Mouse (Mus musculus) heart, adult 2 months (tissue): ENCODE data around the gene Azin2. TPM values are rescaled to one million over a fixed set of nuclear protein-coding genes. Genes with fewer than 3 reads are reported as not detected.
A peak's percentile ranks its signal among the peaks of the same experiment; 100 is the strongest.

ENCODE experiments used
- DNase-seq, 2 experiments: peaks; one replicate each; pipeline ENCODE4 v3.0.0; 2021
- H3K27ac ChIP-seq: fragments of 200-600 bp; 2 replicates; pipeline ENCODE4 v1.8.1; 2022
- H3K27me3 ChIP-seq: fragments of 200-500 bp; 2 replicates; pipeline ENCODE4 v1.6.1; 2012; ENCODE audit warnings: mild to moderate bottlenecking, low read length, inconsistent platforms, mixed read lengths; ENCODE audit not compliant: control insufficient read depth, insufficient read depth
- H3K36me3 ChIP-seq: fragments of 200-500 bp; 2 replicates; pipeline ENCODE4 v1.6.1; 2012; ENCODE audit warnings: low read length, inconsistent platforms; ENCODE audit not compliant: control insufficient read depth, insufficient read depth
- H3K4me1 ChIP-seq: fragments of 200-500 bp; 2 replicates; pipeline ENCODE4 v1.6.1; 2011; ENCODE audit warnings: low read length; ENCODE audit not compliant: control insufficient read depth, insufficient read depth
- H3K4me3 ChIP-seq: fragments of 200-600 bp; 2 replicates; pipeline ENCODE4 v1.8.1; 2022
- H3K79me2 ChIP-seq: fragments of 200-500 bp; replicated peaks from 2 replicates; pipeline ENCODE4 v1.6.1; 2012; ENCODE audit warnings: mild to moderate bottlenecking, inconsistent platforms, low read length, moderate library complexity, mixed read lengths; ENCODE audit not compliant: control insufficient read depth, insufficient read depth
- H3K9ac ChIP-seq: fragments of 200-500 bp; 2 replicates; pipeline ENCODE4 v1.6.1; 2012; ENCODE audit warnings: low read depth, mild to moderate bottlenecking, control low read depth, inconsistent platforms, low read length, mixed read lengths
- CTCF ChIP-seq: fragments of 200-600 bp; IDR thresholded peaks from 2 replicates; pipeline ENCODE4 v1.8.1; 2022; ENCODE audit warnings: antibody characterized with exemption, mild to moderate bottlenecking, moderate library complexity
- EP300 ChIP-seq: fragments of 200-500 bp; IDR thresholded peaks from 2 replicates; pipeline ENCODE4 v1.6.1; 2011; ENCODE audit warnings: low read depth, low read length, control low read depth; ENCODE audit not compliant: insufficient read depth
- POLR2A ChIP-seq: fragments of 200-500 bp; IDR thresholded peaks from 2 replicates; pipeline ENCODE4 v1.6.1; 2011; ENCODE audit warnings: mild to moderate bottlenecking, low read depth, low read length, control low read depth; ENCODE audit not compliant: insufficient read depth
- WGBS: fragments of 180-500 bp; shearing (Covaris S2); methylation state at CpG from one replicate; pipeline ENCODE4 v1.1.7; 2018; 5-methylcytosine and 5-hydroxymethylcytosine counted together
- intact Hi-C: fragments of 180-260 bp; cut with DNase I; formaldehyde crosslinking; loops from one replicate; pipeline ENCODE4 v1.15.1; 2025
- polyA plus RNA-seq: library from polyadenylated mRNA; depleted of rRNA; stranded (reverse); fragments of >200 nt; gene quantifications from 2 replicates; pipeline ENCODE4 v1.2.3, GENCODE M21; 2012
- total RNA-seq, 2 experiments: library from RNA; stranded (reverse); gene quantifications; 2 replicates each; pipeline ENCODE4 v1.2.3; 2021

The Azin2 gene
- total and polyA plus RNA-seq, 3 experiments = 2.0 to 3.7 (median 3.0) TPM

DNA sequence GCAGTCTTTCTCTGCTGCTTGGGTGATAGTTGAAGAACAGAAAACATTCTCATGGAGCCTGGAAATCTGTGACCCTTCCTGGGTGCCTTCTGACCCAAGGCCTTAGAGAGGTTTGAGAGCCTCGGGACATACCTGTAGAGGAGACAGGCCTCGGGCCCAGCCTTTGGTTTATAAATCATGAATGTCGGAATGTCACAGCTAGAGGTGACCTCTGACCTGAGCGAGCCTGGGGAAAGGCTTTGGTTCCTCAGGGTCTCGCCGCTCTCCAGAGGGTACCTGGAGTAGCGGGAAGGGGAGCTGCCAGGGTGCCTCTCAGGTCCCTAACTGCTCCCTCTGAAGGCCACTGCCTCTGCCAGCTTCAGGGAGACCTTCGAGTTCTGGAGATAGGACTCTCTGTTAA lies 57.0 kb downstream of the Azin2 start:
- Histone ChIP-seq H3K27me3 (no peaks in the 10 kb centered on the region), H3K27ac (no peak overlapping the region), H3K9ac (no peak overlapping the region), H3K79me2 (no peaks in the 10 kb centered on the region), H3K4me1 (no peaks in the 10 kb centered on the region), H3K4me3 (no peak overlapping the region), H3K36me3 (no peaks in the 10 kb centered on the region)
- intact Hi-C loops = no loop called here
- DNase-seq = no peak
- TF ChIP-seq CTCF = no peak
- no peak for TF ChIP-seq POLR2A
- no peak for TF ChIP-seq EP300
- 89% methylated on average over 8 of the region's 8 CpGs for WGBS

DNA sequence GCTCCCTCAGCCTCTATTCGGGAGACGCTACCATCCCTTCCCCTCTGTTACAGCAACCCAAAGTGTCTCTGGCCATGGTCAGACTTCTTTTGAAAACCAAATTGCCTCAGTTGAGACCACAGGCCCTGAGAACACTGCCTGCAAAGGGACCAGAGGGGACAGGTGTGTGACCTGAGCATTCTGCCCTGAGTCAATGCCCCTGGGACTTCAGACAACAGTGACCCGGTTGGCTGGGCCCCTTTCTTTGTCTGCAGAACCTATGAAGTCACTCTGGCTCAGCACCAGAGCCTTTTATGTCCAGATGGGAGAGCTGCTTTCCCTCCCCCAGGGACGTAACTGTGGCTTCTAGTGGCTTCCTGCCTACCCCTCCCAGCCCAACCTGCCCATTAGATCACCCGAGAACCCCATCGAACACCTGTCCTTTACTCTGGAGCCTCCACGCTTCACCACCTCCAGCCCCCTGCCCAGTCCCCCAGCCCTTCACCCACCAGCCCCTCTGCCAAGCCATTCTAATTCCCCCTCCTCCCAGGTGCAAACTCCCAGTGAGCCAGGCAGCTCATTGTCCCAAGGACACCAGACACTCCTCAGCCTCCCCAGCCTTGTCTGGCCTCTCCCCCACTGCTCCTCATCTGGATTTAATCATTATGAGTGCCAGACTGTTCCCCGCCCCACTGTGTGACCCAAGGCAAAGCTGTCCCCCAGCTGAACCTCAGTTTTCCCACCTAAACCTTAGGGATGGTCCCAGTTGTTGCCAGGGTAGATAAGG lies 58.0 kb downstream of the Azin2 start:
- Histone ChIP-seq H3K9ac (no peak overlapping the region; the same call in 1 of the 2 replicates), H3K27me3 (no peaks in the 10 kb centered on the region), H3K4me3 (no peak overlapping the region), H3K4me1 (peaks cover 2% of the 10 kb centered on the region), H3K36me3 (no peaks in the 10 kb centered on the region), H3K27ac (no peak overlapping the region), H3K79me2 (no peaks in the 10 kb centered on the region)
- WGBS = 60% methylated on average over 8 of the region's 8 CpGs
- TF ChIP-seq EP300 = no peak
- no peak for TF ChIP-seq CTCF
- no peak for TF ChIP-seq POLR2A
- DNase-seq = no peak
- intact Hi-C loops = no loop called here

DNA sequence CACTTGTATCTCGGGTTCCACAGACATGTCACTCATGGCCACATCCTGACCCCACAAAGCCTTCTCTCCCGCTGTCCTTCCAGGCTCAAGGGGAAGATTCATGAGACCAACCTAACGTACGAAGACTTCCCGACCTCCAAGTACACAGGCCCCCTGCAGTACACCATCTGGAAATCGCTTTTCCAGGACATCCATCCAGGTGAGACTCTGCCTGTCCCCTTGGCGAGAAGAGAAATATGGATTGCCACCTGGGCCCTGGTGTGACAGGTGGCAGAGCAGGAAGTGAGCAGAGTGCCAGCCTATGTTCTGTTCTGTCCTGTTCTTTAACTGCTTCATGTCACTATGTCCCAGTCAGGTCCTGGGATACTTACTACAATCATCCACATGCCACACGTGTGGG lies 59.9 kb downstream of the Azin2 start:
- no peak overlapping the region for H3K27ac ChIP-seq
- H3K36me3 ChIP-seq = no peaks in the 10 kb centered on the region
- intact Hi-C loops = no loop called here
- DNase-seq = no peak
- no peak overlapping the region for H3K4me3 ChIP-seq
- H3K27me3 ChIP-seq = no peaks in the 10 kb centered on the region
- no peaks in the 10 kb centered on the region for H3K79me2 ChIP-seq
- 89% methylated on average over 8 of the region's 8 CpGs for WGBS
- H3K9ac ChIP-seq = no peak overlapping the region
- H3K4me1 ChIP-seq = peaks cover 7% of the 10 kb centered on the region
- TF ChIP-seq EP300 = no peak
- TF ChIP-seq CTCF = no peak
- no peak for TF ChIP-seq POLR2A

DNA sequence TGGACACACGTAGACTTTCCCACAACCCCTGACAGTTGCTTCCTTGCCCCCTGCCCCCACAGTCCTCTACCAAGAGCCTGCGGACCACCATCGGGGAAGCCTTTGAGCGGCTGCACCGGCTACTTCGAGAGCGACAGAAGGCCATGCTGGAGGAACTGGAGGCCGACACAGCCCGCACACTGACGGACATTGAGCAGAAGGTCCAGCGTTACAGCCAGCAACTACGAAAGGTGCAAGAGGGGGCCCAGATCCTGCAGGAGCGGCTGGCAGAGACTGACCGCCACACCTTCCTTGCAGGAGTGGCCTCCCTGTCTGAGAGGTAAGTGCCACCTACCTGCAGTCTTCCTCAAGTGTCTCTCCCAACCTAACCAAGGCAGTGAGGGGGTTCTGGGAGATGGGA lies 61.8 kb downstream of the Azin2 start:
- Histone ChIP-seq H3K27me3 (no peaks in the 10 kb centered on the region), H3K36me3 (no peaks in the 10 kb centered on the region), H3K9ac (no peak overlapping the region), H3K79me2 (no peaks in the 10 kb centered on the region), H3K4me3 (no peak overlapping the region), H3K27ac (no peak overlapping the region), H3K4me1 (peaks cover 7% of the 10 kb centered on the region)
- intact Hi-C loops = no loop called here
- TF ChIP-seq CTCF = no peak
- no peak for TF ChIP-seq POLR2A
- TF ChIP-seq EP300 = no peak
- no peak for DNase-seq
- 95% methylated on average over 14 of the region's 14 CpGs for WGBS

DNA sequence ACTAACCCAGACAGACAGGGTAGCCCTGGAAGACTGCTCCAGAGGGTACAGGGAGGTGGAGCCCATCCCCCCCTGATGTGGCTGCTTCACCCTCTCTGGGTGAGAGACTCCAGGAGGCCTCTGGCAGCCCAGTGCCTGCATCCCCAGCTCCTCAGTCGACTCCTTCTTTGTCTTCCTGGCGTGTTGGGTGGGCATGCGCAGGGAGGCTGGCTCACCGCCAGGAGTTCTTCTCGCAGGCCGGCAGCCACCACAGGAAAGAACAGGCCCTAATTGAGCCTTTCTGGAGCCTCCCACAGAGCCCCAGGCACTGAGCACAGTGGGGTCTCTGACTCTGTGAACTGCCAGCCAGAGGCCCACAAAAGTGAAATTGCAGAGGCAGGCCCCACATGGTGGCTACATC lies 62.9 kb downstream of the Azin2 start:
- H3K9ac ChIP-seq = peak overlapping the region; percentile 10; the same call in 1 of the 2 replicates
- intact Hi-C loops = no loop called here
- peaks cover 7% of the 10 kb centered on the region for H3K4me1 ChIP-seq
- TF ChIP-seq POLR2A = no peak
- no peak for TF ChIP-seq EP300
- no peak for TF ChIP-seq CTCF
- no peaks in the 10 kb centered on the region for H3K36me3 ChIP-seq
- no peaks in the 10 kb centered on the region for H3K27me3 ChIP-seq
- no peaks in the 10 kb centered on the region for H3K79me2 ChIP-seq
- DNase-seq = peak; percentile 74
- H3K27ac ChIP-seq = no peak overlapping the region
- H3K4me3 ChIP-seq = no peak overlapping the region
- 10% methylated on average over 6 of the region's 6 CpGs for WGBS

DNA sequence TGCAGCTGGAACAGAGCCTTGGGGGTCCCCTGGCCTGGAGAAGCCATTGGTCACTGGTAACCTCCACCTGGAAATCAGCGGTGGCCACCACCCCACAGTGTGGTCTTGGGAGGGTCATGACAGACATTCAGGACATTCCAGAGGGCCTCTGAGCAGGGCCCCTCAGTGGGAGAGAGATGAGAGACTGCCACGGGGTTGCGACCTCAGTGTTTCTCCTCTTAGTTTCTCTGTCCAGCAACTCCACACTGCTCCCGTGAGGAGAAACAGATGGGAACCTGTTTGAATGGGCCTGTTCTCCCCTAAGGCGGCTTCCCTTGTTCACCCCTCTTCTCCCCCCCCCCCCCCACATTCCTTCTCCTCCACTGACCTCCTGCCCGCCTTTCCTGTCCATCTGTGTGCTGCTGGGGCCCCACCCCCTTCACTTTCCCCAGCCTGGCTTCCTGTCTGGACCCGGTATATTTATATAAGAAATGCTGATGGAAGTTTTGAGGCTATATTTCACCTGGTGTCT lies 64.3 kb downstream of the Azin2 start:
- 26% methylated on average over 7 of the region's 7 CpGs for WGBS
- Histone ChIP-seq H3K27ac (no peak overlapping the region; the same call in 1 of the 2 replicates), H3K36me3 (no peaks in the 10 kb centered on the region), H3K4me1 (peaks cover 7% of the 10 kb centered on the region), H3K27me3 (no peaks in the 10 kb centered on the region), H3K79me2 (no peaks in the 10 kb centered on the region), H3K9ac (no peak overlapping the region), H3K4me3 (no peak overlapping the region)
- TF ChIP-seq CTCF = no peak
- no peak for TF ChIP-seq POLR2A
- TF ChIP-seq EP300 = no peak
- peak in 1 of 2 experiments; percentile 37 for DNase-seq
- intact Hi-C loops = no loop called here
